8 mouse cellular contexts compared by ENCODE assay signal in genomic region chr7:116443004-116443696, GRCm38 (mm10). TPM values are rescaled to one million over a fixed set of nuclear protein-coding genes. Genes with fewer than 3 reads are reported as not detected.
DNase-seq lines count a peak whose midpoint lies in the region; ATAC-seq lines count a peak whose summit lies in the region.

Gene Pik3c2a (minus strand): TSS chr7:116443449.

- peaks cover 11% of the 10 kb centered on the region for H3K36me3 ChIP-seq in forebrain, embryonic 10.5 days (replicated peaks)
- no peaks in the 10 kb centered on the region for H3K36me3 ChIP-seq in heart, embryonic 16.5 days (ENCODE audit: control insufficient read depth, insufficient read depth)
- no peaks in the 10 kb centered on the region for H3K36me3 ChIP-seq in liver, embryonic 15.5 days (replicated peaks)
- H3K36me3 ChIP-seq in neural tube, embryonic 12.5 days: no peaks in the 10 kb centered on the region

- H3K27ac ChIP-seq in forebrain, embryonic 10.5 days: peak within 1 kb of the TSS; percentile 96
- H3K27ac ChIP-seq in heart, embryonic 16.5 days (ENCODE audit: low read length): peak within 1 kb of the TSS; percentile 91
- H3K27ac ChIP-seq in liver, embryonic 15.5 days (replicated peaks): peak within 1 kb of the TSS; percentile 68
- peak within 1 kb of the TSS; percentile 87 for H3K27ac ChIP-seq in neural tube, embryonic 12.5 days

- peak within 1 kb of the TSS; percentile 97 for H3K4me3 ChIP-seq in forebrain, embryonic 10.5 days
- H3K4me3 ChIP-seq in heart, embryonic 16.5 days (ENCODE audit: low read length): peak within 1 kb of the TSS; percentile 83
- H3K4me3 ChIP-seq in liver, embryonic 15.5 days (replicated peaks): peak within 1 kb of the TSS; percentile 70
- H3K4me3 ChIP-seq in neural tube, embryonic 12.5 days: peak within 1 kb of the TSS; percentile 88

- no peaks in the 10 kb centered on the region for H3K9me3 ChIP-seq in forebrain, embryonic 10.5 days
- H3K9me3 ChIP-seq in heart, embryonic 16.5 days (replicated peaks; ENCODE audit: control insufficient read depth, low read length): no peaks in the 10 kb centered on the region
- H3K9me3 ChIP-seq in liver, embryonic 15.5 days (replicated peaks): no peaks in the 10 kb centered on the region
- no peaks in the 10 kb centered on the region for H3K9me3 ChIP-seq in neural tube, embryonic 12.5 days

- H3K9ac ChIP-seq in heart, embryonic 16.5 days (ENCODE audit: low read length): peak within 1 kb of the TSS; percentile 87
- peak within 1 kb of the TSS; percentile 68 for H3K9ac ChIP-seq in liver, embryonic 15.5 days
- H3K9ac ChIP-seq in neural tube, embryonic 12.5 days: peak within 1 kb of the TSS; percentile 88

- peaks cover 35% of the 10 kb centered on the region for H3K4me1 ChIP-seq in forebrain, embryonic 10.5 days
- peaks cover 15% of the 10 kb centered on the region for H3K4me1 ChIP-seq in heart, embryonic 16.5 days (ENCODE audit: control insufficient read depth, insufficient read depth, low read length)
- H3K4me1 ChIP-seq in liver, embryonic 15.5 days (replicated peaks): peaks cover 30% of the 10 kb centered on the region
- peaks cover 10% of the 10 kb centered on the region for H3K4me1 ChIP-seq in neural tube, embryonic 12.5 days

- 0 out of 2 replicates have a peak, but pooled peaks cover 4% of the 10 kb centered on the region for H3K27me3 ChIP-seq in forebrain, embryonic 10.5 days (ENCODE audit: poor library complexity, severe bottlenecking)
- no peaks in the 10 kb centered on the region for H3K27me3 ChIP-seq in heart, embryonic 16.5 days (ENCODE audit: control insufficient read depth, insufficient read depth, low read length)
- peaks cover 45% of the 10 kb centered on the region for H3K27me3 ChIP-seq in liver, embryonic 15.5 days
- no peaks in the 10 kb centered on the region for H3K27me3 ChIP-seq in neural tube, embryonic 12.5 days (replicated peaks)

- WGBS in forebrain, embryonic 10.5 days: under 1% methylated on average over 70 of the region's 72 CpGs
- WGBS in heart, embryonic 16.5 days: 0% methylated on average over 65 of the region's 72 CpGs
- under 1% methylated on average over 70 of the region's 72 CpGs for WGBS in liver, embryonic 15.5 days (ENCODE audit: insufficient replicate concordance)
- under 1% methylated on average over 70 of the region's 72 CpGs for WGBS in neural tube, embryonic 12.5 days

- ATAC-seq in heart, embryonic 16.5 days (replicated peaks; ENCODE audit: extremely low read depth, insufficient read depth, low FRiP score): peak; percentile 98
- ATAC-seq in liver, embryonic 15.5 days (ENCODE audit: insufficient read depth): peak; percentile 90
- peak; percentile 99 for ATAC-seq in neural tube, embryonic 12.5 days (ENCODE audit: low FRiP score, low read depth)

- peak within 1 kb of the TSS; percentile 83 for H3K4me2 ChIP-seq in heart, embryonic 16.5 days (ENCODE audit: low read depth, low read length)
- H3K4me2 ChIP-seq in liver, embryonic 15.5 days: peak within 1 kb of the TSS; percentile 88
- H3K4me2 ChIP-seq in neural tube, embryonic 12.5 days (replicated peaks): peak within 1 kb of the TSS; percentile 77

- peak; percentile 83 to 87 for DNase-seq in CD8-positive naive resting alpha-beta T cell, adult 2 months (ENCODE audit: low read depth in 2 of 2, low spot score in 2 of 2)
- peak; percentile 74 for DNase-seq in c-Kit-positive CD71-negative TER-119-negative erythroid progenitor cells, embryonic 14.5 days (ENCODE audit: low read depth)
- DNase-seq in forebrain, embryonic 10.5 days (ENCODE audit: extremely low spot score, low spot score): peak; percentile 97
- peak; percentile 98 to 99 for DNase-seq in kidney, postnatal 36 days
- peak; percentile 94 for DNase-seq in telencephalon, adult 2 months (ENCODE audit: low read depth, low spot score)

RNA-seq across cellular contexts. Expression of gene Pik3c2a, which starts in this region (rescaled TPM):
- polyA plus RNA-seq in forebrain, embryonic 10.5 days (2016; fragmentation: Nextera tagmentation; extraction: Ambion mirVana): 33.9 and 35.5 TPM in 2 replicates
- 14.3 and 15.6 TPM in 2 replicates for polyA plus RNA-seq in heart, embryonic 16.5 days (2015; fragmentation: Nextera tagmentation; extraction: Ambion mirVana)
- 3.9 and 5.2 TPM in 2 replicates for polyA plus RNA-seq in liver, embryonic 15.5 days (2015; fragmentation: Nextera tagmentation; extraction: Ambion mirVana)
- polyA plus RNA-seq in neural tube, embryonic 12.5 days (2016; fragmentation: Nextera tagmentation; extraction: Ambion mirVana): 25.4 and 26.2 TPM in 2 replicates

Comparison
In these comparisons a context has a peak if more than half of its experiments do, and no peak if none do; other contexts are left out.
1. Peak in every context shown above with its lines: DNase-seq, ATAC-seq, H3K4me3 ChIP-seq and H3K27ac ChIP-seq.